17 mouse cellular contexts compared by ENCODE assay signal in genomic region chr9:96829682-96830081, GRCm38 (mm10).
DNase-seq lines count a peak whose midpoint lies in the region; ATAC-seq and TF ChIP-seq lines count a peak whose summit lies in the region.
"Had no signal": no experiment of that assay in that cellular context is flagged by ENCODE, and none has a peak within 500 bp of the region (broad histone marks: within the 10 kb centered on the region; RNA-seq: fewer than 3 reads in every experiment).

No protein-coding gene starts in this region.

- intact Hi-C loops in heart, postnatal 10 days (cut with DNase I), result no loop called here

- TF ChIP-seq EP300 in heart, postnatal 0 days (IDR thresholded peaks at IDR 0.05; ENCODE audit: low read depth), result no peak

- no peak for DNase-seq in heart, postnatal 0 days (ENCODE audit: low spot score)
- no peak for DNase-seq in heart, postnatal 10 days
- DNase-seq in lung, embryonic 14.5 days, result no peak
- DNase-seq in lung, postnatal 25 days (ENCODE audit: low spot score), result no peak
- peak; percentile 59 for DNase-seq in ES-E14 (ENCODE audit: low read depth, low spot score)
- no peak for DNase-seq in spleen, postnatal 36 days (ENCODE audit: low spot score in 2 of 2)
- no peak for DNase-seq in thymus, postnatal 36 days
- DNase-seq: cerebellum, adult 11-12 months; kidney, adult 11 months; kidney, postnatal 36 days; right cerebral cortex, postnatal 25 days had no signal

- H3K27ac ChIP-seq in heart, postnatal 0 days (ENCODE audit: low read depth), result no peak overlapping the region
- H3K27ac ChIP-seq in lung, embryonic 14.5 days (ENCODE audit: low read depth), result no peak overlapping the region
- no peak overlapping the region for H3K27ac ChIP-seq in ES-E14 (ENCODE audit: insufficient read depth, low read depth, low read length, poor library complexity, severe bottlenecking)
- H3K27ac ChIP-seq: liver, embryonic 15.5 days; neural tube, embryonic 12.5 days had no signal

- no peaks in the 10 kb centered on the region for H3K9me3 ChIP-seq in heart, postnatal 0 days (replicated peaks; ENCODE audit: control insufficient read depth, low read length)
- no peaks in the 10 kb centered on the region for H3K9me3 ChIP-seq in lung, embryonic 14.5 days (ENCODE audit: low read depth, low read length)
- H3K9me3 ChIP-seq in ES-E14 (ENCODE audit: control insufficient read depth, insufficient read depth, low read depth, low read length), result no peaks in the 10 kb centered on the region
- H3K9me3 ChIP-seq: liver, embryonic 15.5 days; neural tube, embryonic 12.5 days had no signal

- no peak overlapping the region for H3K4me2 ChIP-seq in heart, postnatal 0 days (ENCODE audit: low read depth, low read length)
- H3K4me2 ChIP-seq in lung, embryonic 14.5 days, result no peak overlapping the region
- H3K4me2 ChIP-seq: liver, embryonic 15.5 days; neural tube, embryonic 12.5 days had no signal

- H3K9ac ChIP-seq in heart, postnatal 0 days (replicated peaks; ENCODE audit: low read depth, low read length), result no peak overlapping the region
- no peak overlapping the region for H3K9ac ChIP-seq in lung, embryonic 14.5 days
- H3K9ac ChIP-seq in ES-E14 (ENCODE audit: insufficient read depth, low read depth, low read length, poor library complexity, severe bottlenecking), result no peak overlapping the region
- H3K9ac ChIP-seq: liver, embryonic 15.5 days; neural tube, embryonic 12.5 days had no signal

- no peaks in the 10 kb centered on the region for H3K4me1 ChIP-seq in heart, postnatal 0 days (ENCODE audit: control insufficient read depth, insufficient read depth)
- no peaks in the 10 kb centered on the region for H3K4me1 ChIP-seq in lung, embryonic 14.5 days (ENCODE audit: insufficient read depth)
- peaks cover 7 to 27% of the 10 kb centered on the region in 2 experiments for H3K4me1 ChIP-seq in ES-E14 (ENCODE audit: control insufficient read depth in 2 of 2, insufficient read depth in 2 of 2, low read length in 2 of 2, poor library complexity in 1 of 2)
- H3K4me1 ChIP-seq: liver, embryonic 15.5 days had no signal

- in situ Hi-C loops in ES-E14 (cut with MboI; ENCODE audit: low sequenced_read_pairs in 2 of 2, unreplicated experiment in 2 of 2), result no loop called here

- no peak for ATAC-seq in heart, postnatal 0 days (ENCODE audit: insufficient read depth, low read depth)
- ATAC-seq in lung, embryonic 14.5 days (ENCODE audit: insufficient read depth), result no peak
- 0 out of 2 replicates have a peak, but pooled peaks have one; percentile 29 for ATAC-seq in megakaryocyte progenitor cell, adult 5-6 weeks (replicated peaks; ENCODE audit: poor library complexity)
- ATAC-seq: forebrain, embryonic 14.5 days; midbrain, embryonic 16.5 days; Patski had no signal

- TF ChIP-seq CTCF in heart, postnatal 0 days (IDR thresholded peaks at IDR 0.05; ENCODE audit: low read depth), result 0 out of 2 replicates have a peak, but pooled peaks have one; percentile 7
- 0 out of 2 replicates have a peak, but pooled peaks have one; percentile 29 for TF ChIP-seq CTCF in lung, embryonic 14.5 days (IDR thresholded peaks at IDR 0.05; ENCODE audit: low read depth)

- no peaks in the 10 kb centered on the region for H3K27me3 ChIP-seq in heart, postnatal 0 days (ENCODE audit: control insufficient read depth, insufficient read depth, low read length)
- H3K27me3 ChIP-seq in lung, embryonic 14.5 days (ENCODE audit: insufficient read depth, low read length), result no peaks in the 10 kb centered on the region
- H3K27me3 ChIP-seq: liver, embryonic 15.5 days; neural tube, embryonic 12.5 days; Patski had no signal

- peaks cover 10% of the 10 kb centered on the region; the same call in 1 of the 2 replicates for H3K36me3 ChIP-seq in heart, postnatal 0 days (replicated peaks; ENCODE audit: control insufficient read depth, insufficient read depth, low read length)
- peaks cover 3% of the 10 kb centered on the region; the same call in 1 of the 2 replicates for H3K36me3 ChIP-seq in lung, embryonic 14.5 days (ENCODE audit: insufficient read depth)
- H3K36me3 ChIP-seq in ES-E14 (ENCODE audit: control insufficient read depth, insufficient read depth, low read length, poor library complexity, severe bottlenecking), result no peaks in the 10 kb centered on the region
- H3K36me3 ChIP-seq: liver, embryonic 15.5 days had no signal

- no peak overlapping the region for H3K4me3 ChIP-seq in heart, postnatal 0 days (ENCODE audit: low read depth, low read length)
- H3K4me3 ChIP-seq in lung, embryonic 14.5 days (ENCODE audit: low read depth, low read length), result no peak overlapping the region
- no peak overlapping the region for H3K4me3 ChIP-seq in ES-E14 (ENCODE audit: insufficient read depth in 1 of 2, low read depth in 1 of 2, low read length in 2 of 2, poor library complexity in 1 of 2, severe bottlenecking in 1 of 2)
- H3K4me3 ChIP-seq: liver, embryonic 15.5 days; neural tube, embryonic 12.5 days had no signal

- WGBS in heart, postnatal 0 days, result 96% methylated on average over 2 of the region's 3 CpGs
- 88% methylated on average over 3 of the region's 3 CpGs for WGBS in lung, embryonic 14.5 days

TF ChIP-seq in ES-E14, 5 proteins besides CTCF, POLR2A, EP300 and RAD21:
- TF ChIP-seq MAFK (IDR thresholded peaks at IDR 0.05; ENCODE audit: insufficient read depth, low read depth, low read length) (no peak), ZNF384 (IDR thresholded peaks at IDR 0.05; ENCODE audit: low read depth, low read length) (no peak), CHD2 (IDR thresholded peaks at IDR 0.05; ENCODE audit: low read depth, low read length) (no peak), ZC3H11A (IDR thresholded peaks at IDR 0.05; ENCODE audit: borderline replicate concordance, low read depth, low read length) (peak; percentile 47; the same call in 1 of the 2 replicates), HCFC1 (IDR thresholded peaks at IDR 0.05; ENCODE audit: borderline replicate concordance, insufficient read depth, low read length) (no peak)
